Comparison of ENCODE assay signal across 17 mouse cellular contexts in the genomic region with DNA sequence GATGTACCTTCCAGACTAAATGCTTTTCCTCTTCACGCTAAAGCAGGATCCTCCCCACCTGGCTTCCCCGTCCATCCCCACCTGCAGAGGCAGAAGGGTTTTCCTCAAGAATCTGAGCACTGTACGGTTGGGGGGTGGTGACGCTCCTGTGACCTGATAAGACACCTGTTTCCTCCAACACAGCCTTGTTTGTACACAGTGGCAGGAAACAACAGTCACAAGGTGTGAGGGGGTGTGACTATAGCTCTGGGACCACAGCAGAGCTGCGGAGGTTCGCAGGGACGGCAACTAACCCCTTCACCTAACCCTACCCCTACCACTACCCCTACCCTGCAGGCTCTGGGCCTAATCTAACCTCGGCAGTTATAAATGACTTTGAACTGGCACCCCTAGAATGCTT. TPM values are rescaled to one million over a fixed set of nuclear protein-coding genes. Genes with fewer than 3 reads are reported as not detected.
DNase-seq lines count a peak whose midpoint lies in the region; ATAC-seq and TF ChIP-seq lines count a peak whose summit lies in the region.
"Had no signal": no experiment of that assay in that cellular context is flagged by ENCODE, and none has a peak within 500 bp of the region (broad histone marks: within the 10 kb centered on the region; RNA-seq: fewer than 3 reads in every experiment).

No protein-coding gene starts in this region.

- H3K27me3 ChIP-seq in liver, postnatal 0 days (ENCODE audit: insufficient read depth, low read length) = no peaks in the 10 kb centered on the region
- H3K27me3 ChIP-seq in forebrain, postnatal 0 days (ENCODE audit: insufficient read depth, low read length) = no peaks in the 10 kb centered on the region
- H3K27me3 ChIP-seq: limb, embryonic 15.5 days; neural tube, embryonic 15.5 days; stomach, embryonic 15.5 days had no signal

- peak; percentile 90 for DNase-seq in CD4-positive helper T cell, adult 2 months (ENCODE audit: low read depth, low spot score)
- DNase-seq in CD4-positive, CD25-positive, alpha-beta regulatory T cell, adult 2 months (ENCODE audit: low read depth, low spot score) = peak; percentile 88
- peak; percentile 93 for DNase-seq in thymus, postnatal 0 days (ENCODE audit: low spot score)
- no peak for DNase-seq in liver, postnatal 0 days
- no peak for DNase-seq in left cerebral cortex, postnatal 14 days (ENCODE audit: low spot score in 2 of 2)
- DNase-seq in forebrain, postnatal 0 days = no peak
- DNase-seq: cerebellum, adult 8-10 months; gastrocnemius, postnatal 14 days; kidney, adult 9 months; lung, adult 18-20 months had no signal

- 64% methylated on average over 8 of the region's 8 CpGs for WGBS in liver, postnatal 0 days (ENCODE audit: insufficient replicate concordance)
- WGBS in forebrain, postnatal 0 days = 87% methylated on average over 8 of the region's 8 CpGs

- no peak for TF ChIP-seq CTCF in liver, postnatal 0 days (IDR thresholded peaks at IDR 0.05; ENCODE audit: low read depth)
- TF ChIP-seq CTCF in forebrain, postnatal 0 days (IDR thresholded peaks at IDR 0.05; ENCODE audit: low read depth) = no peak

- intact Hi-C loops in left cerebral cortex, postnatal 14 days (cut with DNase I) = no loop called here

- TF ChIP-seq EP300 in liver, postnatal 0 days (IDR thresholded peaks at IDR 0.05; ENCODE audit: low read depth) = no peak

- H3K9ac ChIP-seq in liver, postnatal 0 days (replicated peaks) = no peak overlapping the region
- H3K9ac ChIP-seq in forebrain, postnatal 0 days = no peak overlapping the region
- H3K9ac ChIP-seq: embryonic facial prominence, embryonic 12.5 days; limb, embryonic 15.5 days; neural tube, embryonic 15.5 days; stomach, embryonic 15.5 days had no signal

- H3K4me2 ChIP-seq in liver, postnatal 0 days (ENCODE audit: low read depth, low read length) = no peak overlapping the region
- no peak overlapping the region for H3K4me2 ChIP-seq in forebrain, postnatal 0 days (ENCODE audit: low read depth)
- H3K4me2 ChIP-seq: embryonic facial prominence, embryonic 12.5 days; limb, embryonic 15.5 days; midbrain, embryonic 11.5 days; neural tube, embryonic 15.5 days; stomach, embryonic 15.5 days had no signal

- no peaks in the 10 kb centered on the region for H3K9me3 ChIP-seq in liver, postnatal 0 days (ENCODE audit: low read length)
- H3K9me3 ChIP-seq in forebrain, postnatal 0 days (ENCODE audit: low read length) = no peaks in the 10 kb centered on the region
- H3K9me3 ChIP-seq: embryonic facial prominence, embryonic 12.5 days; limb, embryonic 15.5 days; neural tube, embryonic 15.5 days; stomach, embryonic 15.5 days had no signal

- H3K27ac ChIP-seq in liver, postnatal 0 days (ENCODE audit: low read depth) = no peak overlapping the region
- H3K27ac ChIP-seq in forebrain, postnatal 0 days (ENCODE audit: low read depth, low read length) = no peak overlapping the region
- H3K27ac ChIP-seq: embryonic facial prominence, embryonic 12.5 days; hindbrain, postnatal 0 days; limb, embryonic 15.5 days; neural tube, embryonic 15.5 days; stomach, embryonic 15.5 days had no signal

- H3K4me3 ChIP-seq in liver, postnatal 0 days (ENCODE audit: low read depth, low read length) = no peak overlapping the region
- H3K4me3 ChIP-seq in forebrain, postnatal 0 days (ENCODE audit: low read depth, low read length) = no peak overlapping the region
- H3K4me3 ChIP-seq: embryonic facial prominence, embryonic 12.5 days; limb, embryonic 15.5 days; neural tube, embryonic 15.5 days; stomach, embryonic 15.5 days had no signal

- peak; percentile 52 for ATAC-seq in megakaryocyte, adult 5-6 weeks (ENCODE audit: poor library complexity, severe bottlenecking)
- ATAC-seq in liver, postnatal 0 days = no peak
- ATAC-seq in forebrain, postnatal 0 days = no peak

- H3K4me1 ChIP-seq in liver, postnatal 0 days (ENCODE audit: insufficient read depth) = peaks cover 7% of the 10 kb centered on the region; the same call in 1 of the 2 replicates
- no peaks in the 10 kb centered on the region for H3K4me1 ChIP-seq in forebrain, postnatal 0 days (ENCODE audit: insufficient read depth)

- H3K36me3 ChIP-seq in liver, postnatal 0 days (replicated peaks; ENCODE audit: insufficient read depth, low read length) = no peaks in the 10 kb centered on the region
- no peaks in the 10 kb centered on the region for H3K36me3 ChIP-seq in forebrain, postnatal 0 days (ENCODE audit: insufficient read depth)
- H3K36me3 ChIP-seq: embryonic facial prominence, embryonic 12.5 days; neural tube, embryonic 15.5 days; stomach, embryonic 15.5 days had no signal

RNA-seq across cellular contexts. Expression of a gene that starts 7.4 kb away (rescaled TPM):
- total RNA-seq in megakaryocyte, adult 5-6 weeks (2015) = 6.9 and 9.4 TPM in 2 replicates
- 1.2 and 1.8 TPM in 2 replicates for total RNA-seq in megakaryocyte, adult 5-6 weeks (2017)
- polyA plus RNA-seq in thymus, postnatal 0 days (2015; fragmentation: Nextera tagmentation; extraction: Ambion mirVana) = 1,084 and 1,272 TPM in 2 replicates
- polyA plus RNA-seq in liver, postnatal 0 days (2015; fragmentation: Nextera tagmentation; extraction: Ambion mirVana) = 1.4 and 1.5 TPM in 2 replicates
- total RNA-seq in left cerebral cortex, postnatal 14 days (2021) = 1 to 10 TPM; 5.3 to 7.1 TPM
- 1.6 and 2.3 TPM in 2 replicates for total RNA-seq in forebrain, postnatal 0 days (2014; rRNA removed)
- 4.4 and 4.6 TPM in 2 replicates for polyA plus RNA-seq in forebrain, postnatal 0 days (2015; fragmentation: Nextera tagmentation; extraction: Ambion mirVana)

RNA-seq across cellular contexts. Expression of a gene that starts 43.6 kb away (rescaled TPM):
- total RNA-seq in megakaryocyte, adult 5-6 weeks (2015) = 129 and 145 TPM in 2 replicates
- total RNA-seq in megakaryocyte, adult 5-6 weeks (2017) = 127 and 133 TPM in 2 replicates
- polyA plus RNA-seq in thymus, postnatal 0 days (2015; fragmentation: Nextera tagmentation; extraction: Ambion mirVana) = 1,041 and 1,103 TPM in 2 replicates
- 289 and 296 TPM in 2 replicates for polyA plus RNA-seq in liver, postnatal 0 days (2015; fragmentation: Nextera tagmentation; extraction: Ambion mirVana)
- 100 to 1,000 TPM; 473 to 503 TPM for total RNA-seq in left cerebral cortex, postnatal 14 days (2021)
- 767 and 889 TPM in 2 replicates for total RNA-seq in forebrain, postnatal 0 days (2014; rRNA removed)
- 1,355 and 1,490 TPM in 2 replicates for polyA plus RNA-seq in forebrain, postnatal 0 days (2015; fragmentation: Nextera tagmentation; extraction: Ambion mirVana)

Comparison
In these comparisons a context has a peak if more than half of its experiments do, and no peak if none do; other contexts are left out.
1. DNase-seq: peak in CD4-positive helper T cell, adult 2 months (single experiment), CD4-positive, CD25-positive, alpha-beta regulatory T cell, adult 2 months (single experiment) and thymus, postnatal 0 days (single experiment); none in liver, postnatal 0 days (single experiment), left cerebral cortex, postnatal 14 days (0 of 2) and forebrain, postnatal 0 days (single experiment).